In the genomic region with DNA sequence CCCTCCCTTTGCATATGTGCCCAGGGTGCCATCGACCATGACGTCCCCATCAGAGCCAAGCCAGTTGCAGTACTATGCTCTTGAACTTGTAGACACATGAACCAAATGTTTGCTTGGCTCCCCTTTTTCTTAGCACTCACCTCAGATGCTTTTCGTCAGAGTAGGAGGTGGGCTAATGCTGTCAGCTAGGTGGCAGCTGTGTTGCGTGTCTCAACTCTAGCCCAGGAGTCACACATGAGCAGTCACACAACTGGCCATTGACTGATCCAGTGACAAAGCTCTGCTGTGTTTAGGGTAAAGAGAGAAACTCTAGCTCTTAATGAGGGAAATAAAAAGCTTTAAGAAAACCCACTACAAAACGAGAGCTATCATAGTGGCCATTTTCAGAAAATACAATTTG, we compare ENCODE assay signal across 17 mouse cellular contexts. TPM values are rescaled to one million over a fixed set of nuclear protein-coding genes. Genes with fewer than 3 reads are reported as not detected.
A peak's percentile ranks its signal among the peaks of the same experiment; 100 is the strongest.
DNase-seq lines count a peak whose midpoint lies in the region; ATAC-seq and TF ChIP-seq lines count a peak whose summit lies in the region.
"Had no signal": no experiment of that assay in that cellular context is flagged by ENCODE, and none has a peak within 500 bp of the region (broad histone marks: within the 10 kb centered on the region; RNA-seq: fewer than 3 reads in every experiment).

No protein-coding gene starts in this region.

- TF ChIP-seq CTCF in forebrain, postnatal 0 days (IDR thresholded peaks at IDR 0.05; ENCODE audit: low read depth) = peak; percentile 30; the same call in 1 of the 2 replicates
- peak; percentile 67 for TF ChIP-seq CTCF in midbrain, postnatal 0 days (IDR thresholded peaks at IDR 0.05)

- no peak overlapping the region for H3K4me3 ChIP-seq in forebrain, postnatal 0 days (ENCODE audit: low read depth, low read length)
- no peak overlapping the region for H3K4me3 ChIP-seq in forebrain, embryonic 12.5 days (replicated peaks)
- H3K4me3 ChIP-seq in kidney, embryonic 16.5 days (ENCODE audit: low read length) = no peak overlapping the region
- no peak overlapping the region for H3K4me3 ChIP-seq in midbrain, postnatal 0 days (ENCODE audit: low read depth, low read length)
- no peak overlapping the region for H3K4me3 ChIP-seq in midbrain, embryonic 13.5 days (replicated peaks)
- H3K4me3 ChIP-seq: erythroblast, embryonic 14.5 days; heart, embryonic 15.5 days had no signal

- no peak for DNase-seq in forebrain, postnatal 0 days
- DNase-seq in kidney, postnatal 36 days = no peak
- peak; percentile 28 for DNase-seq in midbrain, postnatal 0 days (ENCODE audit: low spot score)
- DNase-seq in induced T-regulatory cell, adult 2 months (ENCODE audit: low read depth) = peak; percentile 11
- DNase-seq in ovary, postnatal 14 days (ENCODE audit: low spot score) = no peak
- DNase-seq: adrenal gland, adult 8-10 months; cerebellum, adult 11 months; cerebellum, postnatal 36 days; thymus, postnatal 25 days had no signal

- H3K9me3 ChIP-seq in forebrain, postnatal 0 days (ENCODE audit: low read length) = no peaks in the 10 kb centered on the region
- H3K9me3 ChIP-seq in forebrain, embryonic 12.5 days = no peaks in the 10 kb centered on the region
- no peaks in the 10 kb centered on the region for H3K9me3 ChIP-seq in kidney, embryonic 16.5 days (ENCODE audit: low read length)
- H3K9me3 ChIP-seq in midbrain, postnatal 0 days (ENCODE audit: low read length) = no peaks in the 10 kb centered on the region
- H3K9me3 ChIP-seq in midbrain, embryonic 13.5 days = no peaks in the 10 kb centered on the region
- H3K9me3 ChIP-seq: heart, embryonic 15.5 days had no signal

- no peak overlapping the region for H3K9ac ChIP-seq in forebrain, postnatal 0 days
- H3K9ac ChIP-seq in forebrain, embryonic 12.5 days = no peak overlapping the region
- no peak overlapping the region for H3K9ac ChIP-seq in kidney, embryonic 16.5 days (replicated peaks; ENCODE audit: low read length)
- no peak overlapping the region for H3K9ac ChIP-seq in midbrain, postnatal 0 days (replicated peaks; ENCODE audit: low read length, poor library complexity, severe bottlenecking)
- no peak overlapping the region for H3K9ac ChIP-seq in midbrain, embryonic 13.5 days (replicated peaks)
- H3K9ac ChIP-seq: heart, embryonic 15.5 days; liver, embryonic 14.5 days had no signal

- 62% methylated on average over 5 of the region's 5 CpGs for WGBS in forebrain, postnatal 0 days
- WGBS in forebrain, embryonic 12.5 days = 64% methylated on average over 5 of the region's 5 CpGs
- WGBS in kidney, embryonic 16.5 days = 39% methylated on average over 5 of the region's 5 CpGs
- WGBS in midbrain, postnatal 0 days = 65% methylated on average over 5 of the region's 5 CpGs
- 64% methylated on average over 5 of the region's 5 CpGs for WGBS in midbrain, embryonic 13.5 days

- ATAC-seq in forebrain, postnatal 0 days = no peak
- no peak for ATAC-seq in forebrain, embryonic 12.5 days (ENCODE audit: low FRiP score)
- peak; percentile 65; the same call in 1 of the 2 replicates for ATAC-seq in kidney, embryonic 16.5 days (ENCODE audit: low FRiP score, low TSS enrichment)
- ATAC-seq in midbrain, postnatal 0 days (ENCODE audit: low FRiP score) = no peak
- ATAC-seq in midbrain, embryonic 13.5 days = no peak
- ATAC-seq: forebrain, embryonic 16.5 days; Patski had no signal

- H3K36me3 ChIP-seq in forebrain, postnatal 0 days (ENCODE audit: insufficient read depth) = no peaks in the 10 kb centered on the region
- H3K36me3 ChIP-seq in forebrain, embryonic 12.5 days (replicated peaks) = no peaks in the 10 kb centered on the region
- no peaks in the 10 kb centered on the region for H3K36me3 ChIP-seq in kidney, embryonic 16.5 days (ENCODE audit: insufficient read depth, low read length)
- H3K36me3 ChIP-seq in midbrain, postnatal 0 days (ENCODE audit: insufficient read depth, low read length) = no peaks in the 10 kb centered on the region
- H3K36me3 ChIP-seq in midbrain, embryonic 13.5 days = no peaks in the 10 kb centered on the region
- H3K36me3 ChIP-seq: heart, embryonic 15.5 days had no signal

- no peak overlapping the region for H3K27ac ChIP-seq in forebrain, postnatal 0 days (ENCODE audit: low read depth, low read length)
- H3K27ac ChIP-seq in forebrain, embryonic 12.5 days = no peak overlapping the region
- H3K27ac ChIP-seq in kidney, embryonic 16.5 days (ENCODE audit: low read length) = no peak overlapping the region
- H3K27ac ChIP-seq in midbrain, postnatal 0 days (ENCODE audit: low read depth, low read length) = no peak overlapping the region
- no peak overlapping the region for H3K27ac ChIP-seq in midbrain, embryonic 13.5 days
- H3K27ac ChIP-seq: heart, embryonic 15.5 days; liver, embryonic 14.5 days had no signal

- H3K27me3 ChIP-seq in forebrain, postnatal 0 days (ENCODE audit: insufficient read depth, low read length) = no peaks in the 10 kb centered on the region
- no peaks in the 10 kb centered on the region for H3K27me3 ChIP-seq in forebrain, embryonic 12.5 days
- no peaks in the 10 kb centered on the region for H3K27me3 ChIP-seq in kidney, embryonic 16.5 days (ENCODE audit: insufficient read depth, low read length)
- no peaks in the 10 kb centered on the region for H3K27me3 ChIP-seq in midbrain, postnatal 0 days (ENCODE audit: insufficient read depth, low read length)
- no peaks in the 10 kb centered on the region for H3K27me3 ChIP-seq in midbrain, embryonic 13.5 days
- H3K27me3 ChIP-seq: heart, embryonic 15.5 days; Patski had no signal

- no peak overlapping the region for H3K4me2 ChIP-seq in forebrain, postnatal 0 days (ENCODE audit: low read depth)
- H3K4me2 ChIP-seq in forebrain, embryonic 12.5 days = no peak overlapping the region
- no peak overlapping the region for H3K4me2 ChIP-seq in kidney, embryonic 16.5 days (replicated peaks; ENCODE audit: low read depth, low read length)
- H3K4me2 ChIP-seq in midbrain, postnatal 0 days (ENCODE audit: low read depth, low read length, poor library complexity, severe bottlenecking) = no peak overlapping the region
- H3K4me2 ChIP-seq in midbrain, embryonic 13.5 days (replicated peaks) = no peak overlapping the region
- H3K4me2 ChIP-seq: heart, embryonic 15.5 days had no signal

- H3K4me1 ChIP-seq in forebrain, postnatal 0 days (ENCODE audit: insufficient read depth) = no peaks in the 10 kb centered on the region
- no peaks in the 10 kb centered on the region for H3K4me1 ChIP-seq in forebrain, embryonic 12.5 days
- H3K4me1 ChIP-seq in kidney, embryonic 16.5 days (ENCODE audit: insufficient read depth, low read length) = no peaks in the 10 kb centered on the region
- H3K4me1 ChIP-seq in midbrain, postnatal 0 days (ENCODE audit: insufficient read depth, low read length) = no peaks in the 10 kb centered on the region
- no peaks in the 10 kb centered on the region for H3K4me1 ChIP-seq in midbrain, embryonic 13.5 days (replicated peaks)
- H3K4me1 ChIP-seq: heart, embryonic 15.5 days had no signal

RNA-seq across cellular contexts. Expression of a gene that starts 22.8 kb away (rescaled TPM):
- total RNA-seq in forebrain, postnatal 0 days (2014; rRNA removed) = 68.9 and 94.6 TPM in 2 replicates
- polyA plus RNA-seq in forebrain, postnatal 0 days (2015; fragmentation: Nextera tagmentation; extraction: Ambion mirVana) = 105 and 118 TPM in 2 replicates
- polyA plus RNA-seq in forebrain, embryonic 12.5 days (2016; fragmentation: Nextera tagmentation; extraction: Ambion mirVana) = 58.8 and 60.9 TPM in 2 replicates
- 103 and 107 TPM in 2 replicates for polyA plus RNA-seq in kidney, embryonic 16.5 days (2015; fragmentation: Nextera tagmentation; extraction: Ambion mirVana)
- total RNA-seq in midbrain, postnatal 0 days (2014; rRNA removed) = 74.2 and 84.3 TPM in 2 replicates
- 107 and 109 TPM in 2 replicates for polyA plus RNA-seq in midbrain, postnatal 0 days (2015; fragmentation: Nextera tagmentation; extraction: Ambion mirVana)
- polyA plus RNA-seq in midbrain, embryonic 13.5 days (2015; fragmentation: Nextera tagmentation; extraction: Ambion mirVana) = 78.5 and 82.1 TPM in 2 replicates

Comparison
In these comparisons a context has a peak if more than half of its experiments do, and no peak if none do; other contexts are left out.
1. DNase-seq: peak in midbrain, postnatal 0 days (single experiment) and induced T-regulatory cell, adult 2 months (single experiment); none in forebrain, postnatal 0 days (single experiment), kidney, postnatal 36 days (0 of 2) and ovary, postnatal 14 days (single experiment).